Mouse (Mus musculus): Measurements from ENCODE around the gene Slc13a4. TPM values are rescaled to one million over a fixed set of nuclear protein-coding genes. Genes with fewer than 3 reads are reported as not detected.

The Slc13a4 gene
- polyA plus RNA-seq, 1 experiment from 2014 or later, result 0.02 TPM

- TF ChIP-seq EP300 (IDR thresholded peaks at IDR 0.05; ENCODE audit: low read depth) (no peak), CTCF (IDR thresholded peaks at IDR 0.05; ENCODE audit: low read depth) (no peak)
- no peak overlapping the region for H3K9ac ChIP-seq (replicated peaks)
- H3K27ac ChIP-seq (ENCODE audit: low read depth), result no peak overlapping the region
- no peaks in the 10 kb centered on the region for H3K27me3 ChIP-seq (ENCODE audit: insufficient read depth, low read length)
- ATAC-seq (no peak), DNase-seq (no peak)
- H3K4me1 ChIP-seq (ENCODE audit: insufficient read depth), result peaks cover 4% of the 10 kb centered on the region; the same call in 1 of the 2 replicates
- no peak overlapping the region for H3K4me2 ChIP-seq (ENCODE audit: low read depth, low read length)
- no peaks in the 10 kb centered on the region for H3K9me3 ChIP-seq (ENCODE audit: low read length)
- no peaks in the 10 kb centered on the region for H3K36me3 ChIP-seq (replicated peaks; ENCODE audit: insufficient read depth, low read length)
- H3K4me3 ChIP-seq (ENCODE audit: low read depth, low read length), result no peak overlapping the region
- 75% methylated on average over 3 of the region's 3 CpGs for WGBS (ENCODE audit: insufficient replicate concordance)
Observed at GRCm38 (mm10) chr6:35351826-35352225, 43.9 kb upstream of the Slc13a4 start.

GRCm38 (mm10) chr6:35349784-35350183 lies 41.9 kb upstream of the Slc13a4 start:
- WGBS (ENCODE audit: insufficient replicate concordance), result 70% methylated on average over 7 of the region's 7 CpGs
- H3K36me3 ChIP-seq (replicated peaks; ENCODE audit: insufficient read depth, low read length), result no peaks in the 10 kb centered on the region
- ATAC-seq (no peak), DNase-seq (no peak)
- peaks cover 4% of the 10 kb centered on the region; the same call in 1 of the 2 replicates for H3K4me1 ChIP-seq (ENCODE audit: insufficient read depth)
- no peaks in the 10 kb centered on the region for H3K27me3 ChIP-seq (ENCODE audit: insufficient read depth, low read length)
- no peaks in the 10 kb centered on the region for H3K9me3 ChIP-seq (ENCODE audit: low read length)
- H3K9ac ChIP-seq (replicated peaks), result no peak overlapping the region
- TF ChIP-seq EP300 (IDR thresholded peaks at IDR 0.05; ENCODE audit: low read depth) (peak; percentile 49; the same call in 1 of the 2 replicates), CTCF (IDR thresholded peaks at IDR 0.05; ENCODE audit: low read depth) (no peak)
- no peak overlapping the region for H3K27ac ChIP-seq (ENCODE audit: low read depth)
- H3K4me2 ChIP-seq (ENCODE audit: low read depth, low read length), result no peak overlapping the region
- H3K4me3 ChIP-seq (ENCODE audit: low read depth, low read length), result no peak overlapping the region

GRCm38 (mm10) chr6:35338640-35339039 lies 30.7 kb upstream of the Slc13a4 start:
- H3K9ac ChIP-seq (replicated peaks), result no peak overlapping the region
- H3K4me2 ChIP-seq (ENCODE audit: low read depth, low read length), result no peak overlapping the region
- no peaks in the 10 kb centered on the region for H3K27me3 ChIP-seq (ENCODE audit: insufficient read depth, low read length)
- no peak for DNase-seq
- no peak overlapping the region for H3K4me3 ChIP-seq (ENCODE audit: low read depth, low read length)
- no peak for ATAC-seq
- H3K9me3 ChIP-seq (ENCODE audit: low read length), result no peaks in the 10 kb centered on the region
- 38% methylated on average over 3 of the region's 3 CpGs for WGBS (ENCODE audit: insufficient replicate concordance)
- no peaks in the 10 kb centered on the region; the same call in 1 of the 2 replicates for H3K4me1 ChIP-seq (ENCODE audit: insufficient read depth)
- H3K36me3 ChIP-seq (replicated peaks; ENCODE audit: insufficient read depth, low read length), result no peaks in the 10 kb centered on the region
- TF ChIP-seq CTCF (IDR thresholded peaks at IDR 0.05; ENCODE audit: low read depth), result no peak
- TF ChIP-seq EP300 (IDR thresholded peaks at IDR 0.05; ENCODE audit: low read depth), result no peak
- H3K27ac ChIP-seq (ENCODE audit: low read depth), result no peak overlapping the region

- Histone ChIP-seq H3K4me2 (ENCODE audit: low read depth, low read length) (no peak overlapping the region), H3K27ac (ENCODE audit: low read depth) (no peak overlapping the region), H3K27me3 (ENCODE audit: insufficient read depth, low read length) (no peaks in the 10 kb centered on the region), H3K4me3 (ENCODE audit: low read depth, low read length) (no peak overlapping the region), H3K36me3 (replicated peaks; ENCODE audit: insufficient read depth, low read length) (no peaks in the 10 kb centered on the region), H3K9ac (replicated peaks) (no peak overlapping the region), H3K4me1 (ENCODE audit: insufficient read depth) (no peaks in the 10 kb centered on the region; the same call in 1 of the 2 replicates), H3K9me3 (ENCODE audit: low read length) (no peaks in the 10 kb centered on the region)
- 59% methylated on average over 8 of the region's 8 CpGs for WGBS (ENCODE audit: insufficient replicate concordance)
- TF ChIP-seq CTCF (IDR thresholded peaks at IDR 0.05; ENCODE audit: low read depth) (no peak), EP300 (IDR thresholded peaks at IDR 0.05; ENCODE audit: low read depth) (no peak)
- DNase-seq (no peak), ATAC-seq (no peak)
Observed at GRCm38 (mm10) chr6:35337836-35338235, 29.9 kb upstream of the Slc13a4 start.

GRCm38 (mm10) chr6:35335452-35335851 lies 27.5 kb upstream of the Slc13a4 start:
- ATAC-seq (no peak), DNase-seq (no peak)
- Histone ChIP-seq H3K9ac (replicated peaks) (no peak overlapping the region), H3K4me3 (ENCODE audit: low read depth, low read length) (no peak overlapping the region), H3K27me3 (ENCODE audit: insufficient read depth, low read length) (no peaks in the 10 kb centered on the region), H3K4me2 (ENCODE audit: low read depth, low read length) (no peak overlapping the region), H3K9me3 (ENCODE audit: low read length) (no peaks in the 10 kb centered on the region), H3K4me1 (ENCODE audit: insufficient read depth) (no peaks in the 10 kb centered on the region; the same call in 1 of the 2 replicates), H3K27ac (ENCODE audit: low read depth) (no peak overlapping the region), H3K36me3 (replicated peaks; ENCODE audit: insufficient read depth, low read length) (no peaks in the 10 kb centered on the region)
- 38% methylated on average over 5 of the region's 5 CpGs for WGBS (ENCODE audit: insufficient replicate concordance)
- TF ChIP-seq CTCF (IDR thresholded peaks at IDR 0.05; ENCODE audit: low read depth) (no peak), EP300 (IDR thresholded peaks at IDR 0.05; ENCODE audit: low read depth) (no peak)

GRCm38 (mm10) chr6:35334278-35334677 lies 26.3 kb upstream of the Slc13a4 start:
- Histone ChIP-seq H3K9ac (replicated peaks) (no peak overlapping the region), H3K27me3 (ENCODE audit: insufficient read depth, low read length) (no peaks in the 10 kb centered on the region), H3K4me1 (ENCODE audit: insufficient read depth) (no peaks in the 10 kb centered on the region; the same call in 1 of the 2 replicates), H3K4me3 (ENCODE audit: low read depth, low read length) (no peak overlapping the region), H3K4me2 (ENCODE audit: low read depth, low read length) (no peak overlapping the region), H3K27ac (ENCODE audit: low read depth) (no peak overlapping the region), H3K36me3 (replicated peaks; ENCODE audit: insufficient read depth, low read length) (no peaks in the 10 kb centered on the region), H3K9me3 (ENCODE audit: low read length) (no peaks in the 10 kb centered on the region)
- ATAC-seq (no peak), DNase-seq (no peak)
- no peak for TF ChIP-seq EP300 (IDR thresholded peaks at IDR 0.05; ENCODE audit: low read depth)
- peak; percentile 58 for TF ChIP-seq CTCF (IDR thresholded peaks at IDR 0.05; ENCODE audit: low read depth)
- WGBS (ENCODE audit: insufficient replicate concordance), result 74% methylated on average over 4 of the region's 4 CpGs

- Histone ChIP-seq H3K4me1 (ENCODE audit: insufficient read depth) (no peaks in the 10 kb centered on the region; the same call in 1 of the 2 replicates), H3K9me3 (ENCODE audit: low read length) (no peaks in the 10 kb centered on the region), H3K27ac (ENCODE audit: low read depth) (no peak overlapping the region), H3K4me3 (ENCODE audit: low read depth, low read length) (no peak overlapping the region), H3K9ac (replicated peaks) (no peak overlapping the region), H3K36me3 (replicated peaks; ENCODE audit: insufficient read depth, low read length) (no peaks in the 10 kb centered on the region), H3K4me2 (ENCODE audit: low read depth, low read length) (no peak overlapping the region), H3K27me3 (ENCODE audit: insufficient read depth, low read length) (no peaks in the 10 kb centered on the region)
- DNase-seq (no peak), ATAC-seq (no peak)
- TF ChIP-seq CTCF (IDR thresholded peaks at IDR 0.05; ENCODE audit: low read depth) (no peak), EP300 (IDR thresholded peaks at IDR 0.05; ENCODE audit: low read depth) (no peak)
- WGBS (ENCODE audit: insufficient replicate concordance), result 55% methylated on average over 3 of the region's 3 CpGs
Observed at GRCm38 (mm10) chr6:35333632-35334031, 25.7 kb upstream of the Slc13a4 start.
